Mouse (Mus musculus): ENCODE results near the gene Gstz1.
"Not testable (repeated sequence)": the region's sequence is repeated elsewhere in the genome, so short reads cannot be mapped to it uniquely, and the experiment has no call there.

The Gstz1 gene

GRCm38 (mm10) chr12:87146966-87147365, at the start of gene Gstz1:
Gene Gstz1 (plus strand): TSS chr12:87147165.
- DNase-seq (ENCODE audit: low spot score): peak; percentile 92

- DNase-seq (ENCODE audit: low spot score): no peak
Observed at GRCm38 (mm10) chr12:87100331-87100730, 46.6 kb upstream of the Gstz1 start.

GRCm38 (mm10) chr12:87102165-87102631, 44.8 kb upstream of the Gstz1 start, which contains the start of gene Ngb:
Gene Ngb (minus strand): TSS chr12:87102539.
- no peak for DNase-seq (ENCODE audit: low spot score)

DNA sequence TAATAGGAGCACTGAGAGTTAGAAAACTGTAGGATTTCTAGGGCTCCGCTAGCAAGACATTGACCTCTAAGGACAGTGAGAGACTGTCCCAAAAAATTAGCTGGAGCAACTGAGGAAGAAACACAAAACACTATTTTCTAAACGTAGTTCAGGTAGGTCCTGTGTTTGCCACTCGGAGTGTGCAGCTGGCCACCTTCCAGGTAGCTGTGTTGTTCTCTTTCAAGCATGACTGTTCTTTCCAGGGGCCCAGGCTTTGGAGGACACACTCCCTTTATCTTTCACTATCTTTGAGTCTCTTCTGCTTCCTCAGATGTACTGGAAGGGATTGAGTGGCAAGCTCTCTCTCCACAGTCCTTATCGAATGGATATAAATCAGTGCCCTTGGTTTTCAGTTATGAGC, 43.5 kb upstream of the Gstz1 start:
- no peak for DNase-seq (ENCODE audit: low spot score)

DNA sequence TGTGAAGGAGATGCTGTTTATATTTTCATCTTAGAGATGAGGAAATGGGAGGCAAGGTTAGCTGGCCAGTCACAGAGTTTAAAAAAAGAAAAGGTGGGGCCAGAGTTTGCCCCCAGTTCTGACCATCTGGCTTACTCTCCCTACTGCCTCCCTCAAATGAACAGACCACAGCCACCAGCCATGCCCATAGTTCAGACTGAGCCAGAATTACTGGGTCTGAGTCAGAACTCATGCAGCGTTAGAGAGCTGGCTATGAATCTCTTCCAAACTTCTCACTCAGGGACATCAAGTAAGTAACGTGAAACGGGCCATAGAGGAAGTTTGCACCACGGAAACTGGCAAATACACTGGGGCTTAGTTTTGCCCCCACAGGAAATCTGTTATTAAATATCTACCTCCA, 42.2 kb upstream of the Gstz1 start:
- DNase-seq (ENCODE audit: low spot score): no peak

DNA sequence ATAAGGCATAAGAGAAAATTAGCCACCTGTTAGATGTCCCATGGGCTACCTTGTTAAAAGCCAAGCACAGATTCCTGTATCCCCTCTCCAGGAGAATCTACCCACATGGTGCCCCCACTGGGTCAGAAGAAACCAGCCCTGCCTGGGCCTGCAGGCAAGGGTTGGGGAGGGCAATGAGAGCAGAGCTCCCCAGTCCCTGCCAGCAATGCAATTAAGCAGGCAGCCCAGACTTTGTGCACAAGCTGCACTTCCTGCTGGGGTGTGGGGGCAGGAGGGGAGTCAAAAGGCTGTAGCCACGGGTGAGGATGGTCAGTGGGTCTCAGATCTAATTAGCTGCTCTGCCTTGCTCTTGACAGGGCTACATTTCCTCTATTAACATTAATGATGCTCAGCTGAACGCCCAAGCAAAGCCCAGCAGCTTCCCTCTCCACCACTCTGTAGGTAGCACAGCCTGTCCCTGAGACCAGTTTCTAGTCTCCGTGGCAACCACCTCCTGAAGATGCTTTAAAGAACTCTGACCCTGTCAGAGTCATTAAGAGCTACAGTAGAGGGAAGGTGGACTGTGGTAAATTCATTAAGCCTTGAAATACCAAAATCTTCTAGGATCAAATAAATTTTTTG, 39.5 kb upstream of the Gstz1 start:
- no peak for DNase-seq (ENCODE audit: low spot score)

DNA sequence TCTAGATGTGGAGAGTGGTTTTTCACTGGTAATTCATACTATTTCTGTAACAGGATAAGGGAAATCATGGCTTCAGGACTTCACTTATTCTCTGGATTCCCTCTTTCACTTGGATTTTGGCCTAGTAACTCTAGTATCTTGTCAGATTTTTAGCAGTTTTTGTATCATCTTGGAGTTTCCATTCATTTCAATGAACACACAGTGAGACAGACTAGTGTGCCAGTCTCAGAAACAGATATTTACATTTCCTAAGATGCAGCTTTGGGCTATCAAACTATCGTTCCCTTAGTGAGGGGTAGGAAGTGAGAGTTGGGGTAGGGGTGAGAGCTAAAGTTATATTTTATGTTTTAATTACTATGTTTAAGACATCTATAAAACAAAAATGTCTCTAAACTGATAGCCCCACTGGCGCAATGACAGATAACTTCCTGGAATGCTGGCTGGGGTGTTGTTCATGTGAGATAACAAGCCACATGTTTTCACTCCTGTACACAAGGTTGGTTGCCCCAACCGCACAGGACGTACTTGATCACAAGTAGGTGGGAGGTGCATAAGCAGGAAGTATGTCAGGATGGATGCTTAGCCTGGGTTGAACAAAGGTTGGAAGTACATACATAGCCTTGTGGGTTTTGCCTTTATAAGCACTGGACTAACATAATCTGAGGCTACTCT, 24.9 kb upstream of the Gstz1 start:
- DNase-seq (ENCODE audit: low spot score): no peak

- no peak for DNase-seq (ENCODE audit: low spot score)
Observed at GRCm38 (mm10) chr12:87127256-87127655, 19.7 kb upstream of the Gstz1 start.

DNA sequence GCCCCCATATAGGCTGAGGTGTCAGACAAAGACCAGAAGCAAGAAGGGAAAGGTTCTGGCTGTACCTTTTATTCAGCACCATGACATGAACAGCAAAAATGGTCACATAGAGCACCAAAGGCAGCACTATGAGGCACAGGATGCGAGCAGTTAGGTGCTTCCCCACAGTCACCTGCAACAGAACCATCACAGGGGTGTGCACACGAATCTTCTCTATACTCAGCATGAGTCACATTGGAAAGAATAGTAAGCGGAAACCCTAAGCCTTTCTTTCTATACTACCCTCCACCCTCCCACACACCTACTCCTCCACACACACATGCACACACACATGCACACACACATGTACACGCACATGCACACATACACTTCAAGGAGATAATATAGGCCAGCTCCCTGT, 16.7 kb upstream of the Gstz1 start:
- DNase-seq (ENCODE audit: low spot score): no peak

- peak; percentile 59 for DNase-seq (ENCODE audit: low spot score)
Observed at GRCm38 (mm10) chr12:87131181-87131580, 15.8 kb upstream of the Gstz1 start.

DNA sequence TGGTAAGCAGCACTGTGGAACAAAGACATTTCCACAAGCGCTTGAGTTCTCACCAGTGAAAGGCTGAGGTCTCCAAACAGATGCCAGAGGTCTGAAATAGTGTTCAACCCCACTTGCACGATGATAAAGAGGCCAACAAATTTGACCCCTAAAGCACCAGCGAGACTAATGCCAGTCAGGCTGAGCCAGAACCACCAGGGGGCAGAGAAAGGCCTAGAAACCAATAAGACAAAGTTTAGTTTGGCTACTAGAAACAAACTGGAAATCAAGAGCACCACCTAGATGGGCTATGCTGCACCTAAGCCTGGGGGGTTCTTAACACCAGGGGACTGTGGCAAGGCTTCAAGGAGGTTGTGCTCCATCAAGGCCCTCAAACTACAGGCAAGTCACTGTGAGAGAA, 15.3 kb upstream of the Gstz1 start:
- peak; percentile 67 for DNase-seq (ENCODE audit: low spot score)

- no peak for DNase-seq (ENCODE audit: low spot score)
Observed at GRCm38 (mm10) chr12:87132210-87132609, 14.8 kb upstream of the Gstz1 start.

GRCm38 (mm10) chr12:87132784-87133183, 14.2 kb upstream of the Gstz1 start:
- no peak for DNase-seq (ENCODE audit: low spot score)

- DNase-seq (ENCODE audit: low spot score): no peak
Observed at GRCm38 (mm10) chr12:87137439-87138341, 9.3 kb upstream of the Gstz1 start.

GRCm38 (mm10) chr12:87138342-87138701, 8.6 kb upstream of the Gstz1 start:
- DNase-seq (ENCODE audit: low spot score): no peak

GRCm38 (mm10) chr12:87138768-87139167, 8.2 kb upstream of the Gstz1 start:
- no peak for DNase-seq (ENCODE audit: low spot score)

DNA sequence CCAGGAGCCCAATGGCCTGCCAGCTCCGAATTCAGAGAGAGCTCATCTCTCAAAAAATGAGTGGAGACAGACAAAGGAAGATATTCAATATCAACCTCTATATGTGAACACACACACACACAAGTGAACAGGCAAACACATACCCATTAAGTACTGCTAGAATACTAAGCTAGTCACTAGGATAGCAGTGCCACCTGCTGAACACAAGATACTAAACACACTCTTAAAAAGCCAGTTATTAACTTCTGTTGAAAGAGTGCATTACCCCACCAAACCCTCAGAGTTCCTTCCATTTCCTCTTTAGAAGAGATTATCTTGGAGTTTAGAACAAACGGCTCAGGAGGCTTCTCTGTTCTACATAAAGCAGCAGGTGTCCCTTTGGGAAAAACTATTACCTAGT, 4.8 kb upstream of the Gstz1 start:
- no peak for DNase-seq (ENCODE audit: low spot score)

DNA sequence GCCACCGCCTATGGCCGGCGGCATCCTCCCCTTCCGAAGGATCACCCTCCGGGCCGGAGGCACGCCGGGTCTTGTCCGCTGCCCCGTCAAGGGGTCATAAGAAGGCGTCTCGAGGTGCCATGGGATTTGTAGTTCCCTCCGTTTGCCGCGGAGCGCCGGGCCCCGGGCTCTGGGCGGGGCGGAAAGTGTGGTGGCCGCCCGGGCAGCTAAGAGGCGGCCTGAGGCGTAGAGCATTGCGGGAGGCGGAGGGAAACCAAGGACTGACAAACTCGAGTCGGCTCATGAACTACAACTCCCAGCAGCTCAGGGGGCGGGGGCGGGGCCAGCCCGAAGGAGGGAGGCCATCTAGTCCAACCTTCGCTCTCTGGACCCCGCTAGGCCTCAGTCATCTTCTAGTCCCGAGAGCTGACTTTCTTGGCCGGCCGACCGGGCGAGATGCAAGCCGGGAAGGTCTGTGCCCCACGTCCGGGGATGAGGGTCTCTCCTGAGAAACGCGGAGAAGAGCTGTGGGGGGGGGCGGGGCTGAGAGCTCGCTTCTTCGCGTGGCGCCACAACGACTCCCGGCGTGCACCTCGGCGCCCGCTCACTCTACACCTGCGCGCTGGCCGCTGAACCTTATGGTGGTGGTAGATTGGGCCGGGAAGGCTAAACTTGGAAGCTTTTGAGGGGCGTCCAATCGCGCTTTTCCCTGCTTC, 577 bp downstream of the Gstz1 start, which contains the start of gene Pomt2:
TSS of gene Pomt2 (minus strand) at position 574 of the 695 bp plus-strand sequence.
- peak; percentile 91 for DNase-seq (ENCODE audit: low spot score)

DNA sequence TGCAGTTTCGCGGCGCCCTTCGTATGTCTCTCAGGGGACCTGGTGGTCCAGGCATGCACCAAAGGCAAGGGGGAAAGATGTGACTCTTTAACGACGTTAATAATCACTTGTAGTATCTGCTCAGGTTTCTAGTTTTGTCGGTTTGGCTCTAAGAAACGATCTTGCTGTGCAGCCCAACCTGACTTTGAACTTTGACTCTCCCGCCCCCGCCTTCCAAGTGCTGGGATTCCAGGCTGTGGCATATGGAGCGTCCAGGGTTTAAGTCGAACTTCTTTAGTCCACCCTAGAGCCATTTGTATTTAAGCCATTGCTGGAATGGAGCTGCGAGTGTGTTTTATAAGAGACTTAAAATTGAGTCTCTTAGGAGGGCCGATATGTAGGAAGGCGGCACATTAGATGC, 1.2 kb downstream of the Gstz1 start:
- DNase-seq (ENCODE audit: low spot score): no peak

GRCm38 (mm10) chr12:87149471-87149870, 2.5 kb downstream of the Gstz1 start:
- no peak for DNase-seq (ENCODE audit: low spot score)

DNA sequence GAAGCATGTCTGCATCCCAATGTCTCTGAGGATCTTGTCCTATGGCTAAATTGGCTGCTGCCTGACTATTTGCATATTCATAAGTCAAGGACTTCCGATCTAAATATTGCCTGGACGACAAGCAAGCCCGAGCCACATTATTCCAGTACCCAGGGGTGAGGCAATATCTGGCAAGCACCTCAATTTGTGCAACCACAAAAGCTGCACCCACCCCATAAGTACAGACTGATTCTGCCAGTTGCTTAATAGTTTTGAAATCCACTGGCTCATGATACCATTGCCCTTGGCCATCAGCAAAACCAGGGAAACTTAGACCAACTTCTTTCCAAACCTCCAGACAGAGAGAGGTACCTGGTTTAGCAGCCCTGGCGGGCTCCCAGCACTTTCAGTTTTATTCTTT, 7.5 kb downstream of the Gstz1 start:
- DNase-seq (ENCODE audit: low spot score): not testable (repeated sequence)

GRCm38 (mm10) chr12:87157361-87157760, 10.4 kb downstream of the Gstz1 start:
- DNase-seq (ENCODE audit: low spot score): no peak
